Mouse (Mus musculus) kidney, embryonic 15.5 days (tissue): ENCODE results near the gene Mroh7. TPM values are rescaled to one million over a fixed set of nuclear protein-coding genes. Genes with fewer than 3 reads are reported as not detected.

ENCODE experiments used
- ATAC-seq: fragments of 200-750 bp; cut with Nextera tagmentation; replicated peaks from 2 replicates; pipeline ENCODE4 v1.8.0; 2017; ENCODE audit warnings: moderate TSS enrichment; ENCODE audit not compliant: low FRiP score
- H3K27ac ChIP-seq: fragments of 300-500 bp; sonication (generic); 2 replicates; pipeline ENCODE4 v1.5.1; 2015; ENCODE audit warnings: mild to moderate bottlenecking, inconsistent platforms
- H3K27me3 ChIP-seq: fragments of 300-500 bp; sonication (generic); 2 replicates; pipeline ENCODE4 v1.6.1; 2015; ENCODE audit warnings: inconsistent platforms
- H3K36me3 ChIP-seq: fragments of 300-500 bp; sonication (generic); 2 replicates; pipeline ENCODE4 v1.6.1; 2015; ENCODE audit warnings: inconsistent platforms
- H3K4me1 ChIP-seq: fragments of 300-500 bp; sonication (generic); 2 replicates; pipeline ENCODE4 v1.6.1; 2015; ENCODE audit warnings: inconsistent platforms
- H3K4me2 ChIP-seq: fragments of 300-500 bp; sonication (generic); 2 replicates; pipeline ENCODE4 v1.6.1; 2015; ENCODE audit warnings: moderate library complexity, mild to moderate bottlenecking, inconsistent platforms
- H3K4me3 ChIP-seq: fragments of 300-500 bp; sonication (generic); replicated peaks from 2 replicates; pipeline ENCODE4 v1.5.1; 2015; ENCODE audit warnings: mild to moderate bottlenecking, inconsistent platforms
- H3K9ac ChIP-seq: fragments of 300-500 bp; sonication (generic); 2 replicates; pipeline ENCODE4 v1.6.1; 2015; ENCODE audit warnings: mild to moderate bottlenecking, inconsistent platforms
- H3K9me3 ChIP-seq: fragments of 300-500 bp; sonication (generic); replicated peaks from 2 replicates; pipeline ENCODE4 v1.6.1; 2016; ENCODE audit warnings: inconsistent platforms
- WGBS: fragments of 180-500 bp; shearing (Covaris S2); methylation state at CpG from one replicate; pipeline ENCODE4 v1.1.7; 2015; ENCODE audit warnings: mixed read lengths; 5-methylcytosine and 5-hydroxymethylcytosine counted together
- polyA plus RNA-seq: library from polyadenylated mRNA; unstranded; fragments of >200 nt; fragmentation: Nextera tagmentation; extraction: Ambion mirVana; gene quantifications from 2 replicates; pipeline ENCODE4 v1.2.1, GENCODE M21; 2015

Mroh7 gene
- polyA plus RNA-seq, 1 experiment from 2014 or later, result 0.52 TPM

- Histone ChIP-seq H3K36me3 (no peaks in the 10 kb centered on the region), H3K9ac (no peak overlapping the region), H3K9me3 (no peaks in the 10 kb centered on the region), H3K27ac (no peak overlapping the region), H3K4me3 (no peak overlapping the region), H3K4me2 (no peak overlapping the region), H3K27me3 (no peaks in the 10 kb centered on the region), H3K4me1 (no peaks in the 10 kb centered on the region)
- WGBS, result 78% methylated on average over 15 of the region's 15 CpGs
- no peak for ATAC-seq
These were observed 36.8 kb downstream of the Mroh7 start for GRCm38 (mm10) chr4:106693841-106694430.

DNA sequence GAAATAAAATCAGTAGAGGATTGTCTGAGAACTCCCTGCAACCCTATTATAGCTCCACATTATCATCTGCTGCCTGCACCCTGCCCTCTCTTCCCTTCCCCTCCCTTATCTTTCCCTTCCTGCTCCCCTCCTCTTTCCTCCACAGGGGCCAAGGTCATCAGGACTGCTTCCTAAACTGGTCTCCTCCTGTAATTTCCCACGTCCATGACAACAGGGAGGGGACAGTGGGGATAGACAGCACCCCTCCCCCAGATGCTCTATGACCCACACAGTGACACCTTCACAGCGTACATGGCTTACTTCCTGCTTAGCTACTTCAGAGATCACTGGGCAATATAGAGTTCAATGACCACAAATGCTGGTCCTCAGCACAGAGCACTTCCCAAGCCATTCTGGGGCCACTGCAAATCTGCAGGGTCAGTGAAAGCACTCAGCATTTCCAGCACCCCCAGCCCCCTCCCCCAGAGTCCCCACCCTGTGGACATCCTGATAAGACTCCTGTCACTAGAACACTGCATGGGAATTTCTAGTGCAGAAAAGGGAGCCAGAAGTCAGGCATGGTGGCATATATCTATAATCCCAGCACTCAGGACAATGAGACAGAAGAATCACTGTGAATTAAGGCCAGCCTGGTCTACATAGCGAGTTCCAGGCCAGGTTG is 42.0 kb downstream of the Mroh7 start:
- Histone ChIP-seq H3K4me1 (no peaks in the 10 kb centered on the region; the same call in 1 of the 2 replicates), H3K27ac (peak overlapping the region; percentile 11; the same call in 1 of the 2 replicates), H3K4me2 (no peak overlapping the region), H3K27me3 (no peaks in the 10 kb centered on the region), H3K4me3 (no peak overlapping the region), H3K9ac (no peak overlapping the region), H3K36me3 (no peaks in the 10 kb centered on the region), H3K9me3 (no peaks in the 10 kb centered on the region)
- ATAC-seq, result no peak
- 36% methylated on average over 3 of the region's 3 CpGs for WGBS

DNA sequence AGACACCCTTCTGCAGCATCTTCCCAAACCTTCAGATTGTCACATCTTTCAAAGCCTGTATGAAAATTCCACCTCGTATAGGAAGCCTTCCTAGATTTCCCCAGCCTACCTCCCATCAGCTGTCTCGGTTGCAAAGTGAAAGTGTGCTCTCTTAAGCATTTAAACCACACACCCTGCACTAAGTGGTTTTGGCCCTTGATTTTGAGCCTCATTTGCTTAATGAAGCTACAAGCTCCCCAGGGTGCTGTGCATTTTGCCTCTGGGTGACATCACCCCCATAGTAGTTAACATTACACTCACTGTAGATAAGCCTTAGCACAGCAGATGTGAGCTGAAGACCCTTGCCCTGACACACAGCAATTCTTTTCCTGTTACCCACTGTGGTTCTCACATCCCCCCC is 49.8 kb downstream of the Mroh7 start:
- peaks cover 11% of the 10 kb centered on the region for H3K4me1 ChIP-seq
- peaks cover 11% of the 10 kb centered on the region for H3K36me3 ChIP-seq
- 53% methylated on average over 2 of the region's 2 CpGs for WGBS
- H3K4me3 ChIP-seq, result no peak overlapping the region
- no peak overlapping the region for H3K27ac ChIP-seq
- ATAC-seq, result no peak
- H3K9me3 ChIP-seq, result no peaks in the 10 kb centered on the region
- H3K27me3 ChIP-seq, result no peaks in the 10 kb centered on the region
- no peak overlapping the region for H3K9ac ChIP-seq
- H3K4me2 ChIP-seq, result no peak overlapping the region

GRCm38 (mm10) chr4:106679152-106679551 is 51.6 kb downstream of the Mroh7 start:
- H3K4me1 ChIP-seq, result peaks cover 11% of the 10 kb centered on the region
- peaks cover 29% of the 10 kb centered on the region for H3K36me3 ChIP-seq
- H3K9me3 ChIP-seq, result no peaks in the 10 kb centered on the region
- H3K9ac ChIP-seq, result no peak overlapping the region
- peak; percentile 61 for ATAC-seq
- no peaks in the 10 kb centered on the region for H3K27me3 ChIP-seq
- H3K4me3 ChIP-seq, result peak overlapping the region; percentile 85
- peak overlapping the region; percentile 82 for H3K4me2 ChIP-seq
- 37% methylated on average over 3 of the region's 3 CpGs for WGBS
- H3K27ac ChIP-seq, result no peak overlapping the region

- Histone ChIP-seq H3K36me3 (peaks cover 34% of the 10 kb centered on the region), H3K9me3 (no peaks in the 10 kb centered on the region), H3K4me3 (peak within 1 kb of the TSS; percentile 85), H3K4me2 (peak within 1 kb of the TSS; percentile 82), H3K9ac (peak within 1 kb of the TSS; percentile 88), H3K4me1 (peaks cover 11% of the 10 kb centered on the region), H3K27ac (peak within 1 kb of the TSS; percentile 83), H3K27me3 (no peaks in the 10 kb centered on the region)
- ATAC-seq, result peak; percentile 97
- under 1% methylated on average over 43 of the region's 43 CpGs for WGBS
These were observed 52.1 kb downstream of the Mroh7 start, which contains the start of gene Ttc4 for GRCm38 (mm10) chr4:106678442-106679118. Gene Ttc4 (minus strand): TSS chr4:106678944.

DNA sequence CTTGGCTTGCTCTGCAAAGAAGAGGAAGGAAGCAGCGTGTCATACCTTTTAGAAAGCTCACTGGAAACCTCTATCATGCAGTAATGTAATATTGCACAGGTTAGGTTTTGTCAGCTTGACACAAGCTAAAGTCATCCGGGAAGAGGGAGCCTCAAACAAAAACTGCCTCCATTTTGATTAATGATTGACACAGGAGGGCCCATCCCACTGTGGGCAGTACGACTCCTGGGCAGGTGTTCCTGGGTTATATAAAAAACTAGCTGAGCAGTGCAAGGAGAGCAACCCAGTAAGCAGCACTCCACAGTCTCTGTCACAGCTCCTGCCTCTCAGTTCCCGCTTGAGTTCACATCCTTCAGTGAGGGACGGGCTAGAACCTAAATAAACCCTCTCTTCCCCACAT is 54.0 kb downstream of the Mroh7 start:
- Histone ChIP-seq H3K4me1 (peaks cover 11% of the 10 kb centered on the region), H3K36me3 (peaks cover 53% of the 10 kb centered on the region), H3K27ac (no peak overlapping the region), H3K4me3 (no peak overlapping the region), H3K9me3 (no peaks in the 10 kb centered on the region), H3K27me3 (no peaks in the 10 kb centered on the region), H3K9ac (no peak overlapping the region), H3K4me2 (no peak overlapping the region)
- no peak for ATAC-seq
- 82% methylated on average over 5 of the region's 5 CpGs for WGBS

DNA sequence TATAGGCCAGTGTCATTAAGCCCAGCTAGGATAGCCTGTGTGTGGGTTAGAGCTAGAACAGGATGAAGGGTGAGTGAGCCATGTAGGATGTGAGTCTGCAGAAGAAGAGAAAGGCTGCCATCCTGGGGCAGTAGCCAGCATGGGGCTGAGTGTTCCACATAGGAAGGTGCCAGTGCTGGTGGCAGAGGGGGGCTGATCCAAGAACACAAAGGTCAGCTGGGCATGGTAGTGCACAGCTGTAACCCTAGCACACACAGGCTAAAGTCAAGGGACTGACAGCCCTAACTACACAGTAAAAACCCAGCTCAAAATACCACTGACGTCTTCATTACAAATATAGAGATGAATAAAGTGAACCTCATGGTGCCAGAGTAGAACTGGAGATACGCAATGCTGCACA is 64.2 kb downstream of the Mroh7 start:
- H3K9ac ChIP-seq, result no peak overlapping the region
- no peaks in the 10 kb centered on the region for H3K27me3 ChIP-seq
- 85% methylated on average over 2 of the region's 2 CpGs for WGBS
- H3K9me3 ChIP-seq, result no peaks in the 10 kb centered on the region
- ATAC-seq, result no peak
- no peak overlapping the region for H3K4me2 ChIP-seq
- no peak overlapping the region for H3K4me3 ChIP-seq
- H3K36me3 ChIP-seq, result peaks cover 100% of the 10 kb centered on the region
- H3K27ac ChIP-seq, result no peak overlapping the region
- H3K4me1 ChIP-seq, result no peaks in the 10 kb centered on the region

DNA sequence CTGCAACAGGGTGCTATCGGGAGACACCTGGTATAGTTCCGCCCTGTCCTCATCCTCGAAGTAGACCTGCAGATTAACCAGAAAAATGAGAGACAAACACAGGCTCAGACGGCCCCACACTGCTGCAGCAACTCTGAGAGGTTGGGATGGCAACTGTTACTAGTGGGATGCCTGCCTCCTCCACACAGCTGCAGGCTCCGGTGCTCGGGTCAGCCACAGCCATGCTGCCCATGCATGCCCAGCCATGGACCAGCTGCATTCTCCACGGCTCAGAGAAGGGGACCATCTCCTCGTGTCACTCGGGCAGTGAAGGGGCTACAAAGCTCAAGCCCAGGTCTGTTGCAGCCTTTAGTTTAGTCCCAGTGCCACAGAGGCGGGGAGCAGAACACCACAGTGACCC is 65.1 kb downstream of the Mroh7 start:
- Histone ChIP-seq H3K27me3 (no peaks in the 10 kb centered on the region), H3K4me2 (no peak overlapping the region), H3K9ac (no peak overlapping the region), H3K36me3 (peaks cover 100% of the 10 kb centered on the region), H3K4me3 (no peak overlapping the region), H3K9me3 (no peaks in the 10 kb centered on the region), H3K27ac (no peak overlapping the region), H3K4me1 (no peaks in the 10 kb centered on the region)
- WGBS, result 85% methylated on average over 10 of the region's 10 CpGs
- ATAC-seq, result peak; percentile 49; the same call in 1 of the 2 replicates

GRCm38 (mm10) chr4:106665269-106665668 is 65.5 kb downstream of the Mroh7 start:
- H3K9ac ChIP-seq, result no peak overlapping the region
- H3K27me3 ChIP-seq, result no peaks in the 10 kb centered on the region
- 94% methylated on average over 2 of the region's 2 CpGs for WGBS
- no peak overlapping the region for H3K4me2 ChIP-seq
- H3K4me3 ChIP-seq, result no peak overlapping the region
- no peaks in the 10 kb centered on the region for H3K4me1 ChIP-seq
- peak overlapping the region; percentile 42; the same call in 1 of the 2 replicates for H3K27ac ChIP-seq
- ATAC-seq, result no peak
- H3K36me3 ChIP-seq, result peaks cover 100% of the 10 kb centered on the region
- no peaks in the 10 kb centered on the region for H3K9me3 ChIP-seq

GRCm38 (mm10) chr4:106664697-106665096 is 66.0 kb downstream of the Mroh7 start:
- H3K27ac ChIP-seq, result peak overlapping the region; percentile 42; the same call in 1 of the 2 replicates

GRCm38 (mm10) chr4:106663956-106664470 is 66.7 kb downstream of the Mroh7 start:
- no peaks in the 10 kb centered on the region for H3K4me1 ChIP-seq
- WGBS, result 88% methylated on average over 5 of the region's 5 CpGs
- H3K36me3 ChIP-seq, result peaks cover 100% of the 10 kb centered on the region
- no peak overlapping the region for H3K4me2 ChIP-seq
- no peak overlapping the region for H3K27ac ChIP-seq
- H3K9ac ChIP-seq, result no peak overlapping the region
- H3K9me3 ChIP-seq, result no peaks in the 10 kb centered on the region
- H3K27me3 ChIP-seq, result no peaks in the 10 kb centered on the region
- ATAC-seq, result no peak
- H3K4me3 ChIP-seq, result no peak overlapping the region

More at GRCm38 (mm10) chr4:106664697-106665096, 66.0 kb downstream of the Mroh7 start:
- no peak overlapping the region for H3K4me3 ChIP-seq
- H3K36me3 ChIP-seq, result peaks cover 100% of the 10 kb centered on the region
- no peaks in the 10 kb centered on the region for H3K9me3 ChIP-seq
- no peak for ATAC-seq
- no peak overlapping the region for H3K4me2 ChIP-seq
- 80% methylated on average over 6 of the region's 6 CpGs for WGBS
- no peaks in the 10 kb centered on the region for H3K27me3 ChIP-seq
- no peak overlapping the region for H3K9ac ChIP-seq
- no peaks in the 10 kb centered on the region for H3K4me1 ChIP-seq

GRCm38 (mm10) chr4:106655681-106656080 is 75.0 kb downstream of the Mroh7 start:
- H3K9ac ChIP-seq, result no peak overlapping the region
- ATAC-seq, result peak; percentile 22; the same call in 1 of the 2 replicates
- peaks cover 34% of the 10 kb centered on the region for H3K4me1 ChIP-seq
- WGBS, result 27% methylated on average over 10 of the region's 10 CpGs
- peaks cover 72% of the 10 kb centered on the region for H3K36me3 ChIP-seq
- H3K27ac ChIP-seq, result peak overlapping the region; percentile 65
- no peaks in the 10 kb centered on the region for H3K9me3 ChIP-seq
- H3K4me3 ChIP-seq, result no peak overlapping the region
- H3K4me2 ChIP-seq, result no peak overlapping the region
- H3K27me3 ChIP-seq, result no peaks in the 10 kb centered on the region
